Mouse (Mus musculus) midbrain, embryonic 14.5 days (tissue): ENCODE results near the gene Tenm1. TPM values are rescaled to one million over a fixed set of nuclear protein-coding genes. Genes with fewer than 3 reads are reported as not detected.

Source experiments
- ATAC-seq: fragments of 200-750 bp; cut with Nextera tagmentation; 2 replicates; pipeline ENCODE4 v1.8.0; 2017; ENCODE audit warnings: moderate number of reproducible peaks, moderate library complexity; ENCODE audit not compliant: low FRiP score, low TSS enrichment
- DNase-seq: peaks from one replicate; pipeline ENCODE4 v3.0.0-alpha.2; 2015
- H3K27ac ChIP-seq: fragments of 300-500 bp; sonication (generic); replicated peaks from 2 replicates; pipeline ENCODE4 v1.5.1; 2014; ENCODE audit warnings: mild to moderate bottlenecking, low read depth, low read length, moderate library complexity
- H3K27me3 ChIP-seq: fragments of 300-500 bp; sonication (generic); 2 replicates; pipeline ENCODE4 v1.6.1; 2014; ENCODE audit warnings: low read length, control low read depth, mixed read lengths; ENCODE audit not compliant: control insufficient read depth, insufficient read depth
- H3K36me3 ChIP-seq: fragments of 300-500 bp; sonication (generic); 2 replicates; pipeline ENCODE4 v1.6.1; 2014; ENCODE audit warnings: low read length, control low read depth; ENCODE audit not compliant: control insufficient read depth, insufficient read depth
- H3K4me1 ChIP-seq: fragments of 300-500 bp; sonication (generic); 2 replicates; pipeline ENCODE4 v1.6.1; 2014; ENCODE audit warnings: mild to moderate bottlenecking, antibody characterized with exemption, low read length, control low read depth; ENCODE audit not compliant: control insufficient read depth, insufficient read depth
- H3K4me2 ChIP-seq: fragments of 300-500 bp; sonication (generic); 2 replicates; pipeline ENCODE4 v1.6.1; 2014; ENCODE audit warnings: mild to moderate bottlenecking, low read length, moderate library complexity
- H3K4me3 ChIP-seq: fragments of 300-500 bp; sonication (generic); replicated peaks from 2 replicates; pipeline ENCODE4 v1.5.1; 2014; ENCODE audit warnings: low read depth, low read length
- H3K9ac ChIP-seq: fragments of 300-500 bp; sonication (generic); replicated peaks from 2 replicates; pipeline ENCODE4 v1.6.1; 2014; ENCODE audit warnings: mild to moderate bottlenecking, low read length, moderate library complexity
- H3K9me3 ChIP-seq: fragments of 300-500 bp; sonication (generic); 2 replicates; pipeline ENCODE4 v1.6.1; 2016; ENCODE audit warnings: low read length, control low read depth, mixed read lengths; ENCODE audit not compliant: control insufficient read depth
- WGBS: fragments of 180-500 bp; shearing (Covaris S2); extraction: QIAGEN DNeasy Blood & Tissue Kit; methylation state at CpG from one replicate; pipeline ENCODE4 v1.1.7; 2014; 5-methylcytosine and 5-hydroxymethylcytosine counted together
- polyA plus RNA-seq: library from polyadenylated mRNA; unstranded; fragments of >200 nt; fragmentation: Nextera tagmentation; extraction: Ambion mirVana; gene quantifications from 2 replicates; pipeline ENCODE4 v1.2.1, GENCODE M21; 2014

The Tenm1 gene
- polyA plus RNA-seq, 1 experiment from 2014 or later: 27.9 TPM

- no peak overlapping the region for H3K9ac ChIP-seq
- 72% methylated on average over 1 of the region's 1 CpGs for WGBS
- no peak for ATAC-seq
Measured at GRCm38 (mm10) chrX:43122491-43122890, 306.4 kb downstream of the Tenm1 start.

GRCm38 (mm10) chrX:43122001-43122400 is 306.9 kb downstream of the Tenm1 start:
- H3K9ac ChIP-seq: no peak overlapping the region
- H3K4me1 ChIP-seq: no peaks in the 10 kb centered on the region
- ATAC-seq: no peak
- H3K27me3 ChIP-seq: no peaks in the 10 kb centered on the region
- WGBS: 88% methylated on average over 1 of the region's 1 CpGs
- H3K36me3 ChIP-seq: no peaks in the 10 kb centered on the region
- H3K4me3 ChIP-seq: no peak overlapping the region
- no peak for DNase-seq
- H3K4me2 ChIP-seq: no peak overlapping the region
- no peak overlapping the region for H3K27ac ChIP-seq
- H3K9me3 ChIP-seq: no peaks in the 10 kb centered on the region

More at GRCm38 (mm10) chrX:43122491-43122890, 306.4 kb downstream of the Tenm1 start:
- Histone ChIP-seq H3K4me3 (no peak overlapping the region), H3K27me3 (no peaks in the 10 kb centered on the region), H3K9me3 (no peaks in the 10 kb centered on the region), H3K36me3 (no peaks in the 10 kb centered on the region), H3K27ac (no peak overlapping the region), H3K4me2 (no peak overlapping the region), H3K4me1 (no peaks in the 10 kb centered on the region)
- no peak for DNase-seq

GRCm38 (mm10) chrX:42986100-42986499 is 442.8 kb downstream of the Tenm1 start:
- 83% methylated on average over 2 of the region's 2 CpGs for WGBS
- Histone ChIP-seq H3K27ac (no peak overlapping the region), H3K9me3 (no peaks in the 10 kb centered on the region), H3K9ac (no peak overlapping the region), H3K27me3 (no peaks in the 10 kb centered on the region), H3K4me3 (no peak overlapping the region), H3K4me2 (no peak overlapping the region), H3K4me1 (no peaks in the 10 kb centered on the region), H3K36me3 (no peaks in the 10 kb centered on the region)
- DNase-seq: no peak
- no peak for ATAC-seq

- H3K9ac ChIP-seq: no peak overlapping the region
- H3K4me3 ChIP-seq: no peak overlapping the region
- H3K27ac ChIP-seq: no peak overlapping the region
- no peaks in the 10 kb centered on the region for H3K4me1 ChIP-seq
- H3K27me3 ChIP-seq: no peaks in the 10 kb centered on the region
- ATAC-seq (no peak), DNase-seq (peak; percentile 2)
- no peak overlapping the region for H3K4me2 ChIP-seq
- WGBS: 4% methylated on average over 1 of the region's 1 CpGs
- H3K36me3 ChIP-seq: no peaks in the 10 kb centered on the region
- H3K9me3 ChIP-seq: no peaks in the 10 kb centered on the region
Measured at GRCm38 (mm10) chrX:42973562-42973961, 455.4 kb downstream of the Tenm1 start.

GRCm38 (mm10) chrX:42967611-42968010 is 461.3 kb downstream of the Tenm1 start:
- Histone ChIP-seq H3K4me3 (no peak overlapping the region), H3K4me1 (no peaks in the 10 kb centered on the region), H3K9ac (no peak overlapping the region), H3K4me2 (no peak overlapping the region), H3K36me3 (no peaks in the 10 kb centered on the region), H3K27me3 (no peaks in the 10 kb centered on the region), H3K27ac (no peak overlapping the region), H3K9me3 (no peaks in the 10 kb centered on the region)
- no peak for DNase-seq
- ATAC-seq: no peak
- 63% methylated on average over 5 of the region's 5 CpGs for WGBS

GRCm38 (mm10) chrX:42861731-42862130 is 567.2 kb downstream of the Tenm1 start:
- no peaks in the 10 kb centered on the region for H3K27me3 ChIP-seq

GRCm38 (mm10) chrX:42781566-42781965 is 647.4 kb downstream of the Tenm1 start:
- ATAC-seq (no peak), DNase-seq (no peak)
- WGBS: 45% methylated on average over 4 of the region's 4 CpGs
- Histone ChIP-seq H3K36me3 (no peaks in the 10 kb centered on the region), H3K27me3 (no peaks in the 10 kb centered on the region), H3K4me1 (no peaks in the 10 kb centered on the region), H3K27ac (no peak overlapping the region), H3K9me3 (no peaks in the 10 kb centered on the region), H3K9ac (no peak overlapping the region), H3K4me3 (no peak overlapping the region), H3K4me2 (no peak overlapping the region)

More at GRCm38 (mm10) chrX:42861731-42862130, 567.2 kb downstream of the Tenm1 start:
- no peak for DNase-seq
- ATAC-seq: no peak
- Histone ChIP-seq H3K4me3 (no peak overlapping the region), H3K4me2 (no peak overlapping the region), H3K9ac (no peak overlapping the region), H3K27ac (no peak overlapping the region), H3K4me1 (no peaks in the 10 kb centered on the region), H3K9me3 (no peaks in the 10 kb centered on the region), H3K36me3 (no peaks in the 10 kb centered on the region)
- WGBS: 89% methylated on average over 1 of the region's 1 CpGs

- no peak overlapping the region for H3K4me2 ChIP-seq
- H3K9me3 ChIP-seq: no peaks in the 10 kb centered on the region
- WGBS: 68% methylated on average over 3 of the region's 3 CpGs
- H3K27me3 ChIP-seq: no peaks in the 10 kb centered on the region
- H3K9ac ChIP-seq: no peak overlapping the region
- DNase-seq (no peak), ATAC-seq (no peak)
- no peak overlapping the region for H3K4me3 ChIP-seq
- no peak overlapping the region for H3K27ac ChIP-seq
- H3K36me3 ChIP-seq: no peaks in the 10 kb centered on the region
- H3K4me1 ChIP-seq: no peaks in the 10 kb centered on the region
Measured at GRCm38 (mm10) chrX:42718078-42718785, 710.7 kb downstream of the Tenm1 start.

- Histone ChIP-seq H3K27me3 (no peaks in the 10 kb centered on the region), H3K4me2 (no peak overlapping the region), H3K4me1 (no peaks in the 10 kb centered on the region), H3K9me3 (no peaks in the 10 kb centered on the region), H3K36me3 (no peaks in the 10 kb centered on the region), H3K27ac (no peak overlapping the region), H3K4me3 (no peak overlapping the region), H3K9ac (no peak overlapping the region)
- DNase-seq (no peak), ATAC-seq (no peak)
- WGBS: 71% methylated on average over 3 of the region's 3 CpGs
Measured at GRCm38 (mm10) chrX:42700291-42700690, 728.6 kb downstream of the Tenm1 start.
